25 mouse cellular contexts compared by ENCODE assay signal in the genomic region with DNA sequence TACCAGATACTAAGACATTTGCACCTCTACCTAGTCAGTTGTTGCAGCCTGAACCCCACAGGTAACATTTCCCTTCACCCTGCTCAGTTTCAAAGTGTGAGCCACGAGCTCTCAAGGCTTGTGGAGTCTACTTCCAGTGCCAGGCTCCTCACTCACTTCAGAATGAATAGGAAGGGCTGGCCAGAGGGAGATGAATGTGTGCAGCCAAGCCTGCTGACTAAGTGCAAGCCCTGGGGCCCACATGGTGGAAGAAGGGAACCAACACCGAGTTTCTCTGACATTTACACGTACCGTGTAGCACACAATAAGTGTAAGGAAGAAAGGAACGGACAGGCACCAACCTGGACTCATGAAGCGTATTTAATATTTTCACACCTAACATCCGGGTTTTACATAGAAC.
"Had no signal": no experiment of that assay in that cellular context is flagged by ENCODE, and none has a peak within 500 bp of the region (broad histone marks: within the 10 kb centered on the region; RNA-seq: fewer than 3 reads in every experiment).

No protein-coding gene starts in this region.

- H3K4me1 ChIP-seq: heart, embryonic 13.5 days; heart, embryonic 15.5 days; hindbrain, embryonic 12.5 days; limb, embryonic 13.5 days; limb, embryonic 15.5 days; liver, embryonic 12.5 days had no signal

- H3K27ac ChIP-seq: heart, adult 2 months; heart, embryonic 13.5 days; heart, embryonic 15.5 days; hindbrain, embryonic 12.5 days; hindbrain, embryonic 14.5 days; hindbrain, postnatal 0 days; kidney, postnatal 0 days; limb, embryonic 13.5 days; limb, embryonic 15.5 days; liver, embryonic 12.5 days; liver, embryonic 14.5 days had no signal

- H3K9ac ChIP-seq: heart, embryonic 13.5 days; heart, embryonic 15.5 days; hindbrain, embryonic 12.5 days; hindbrain, embryonic 14.5 days; limb, embryonic 15.5 days; liver, embryonic 12.5 days; liver, embryonic 14.5 days had no signal

- H3K4me3 ChIP-seq: heart, adult 2 months; heart, embryonic 13.5 days; heart, embryonic 15.5 days; hindbrain, embryonic 12.5 days; limb, embryonic 13.5 days; limb, embryonic 15.5 days; liver, embryonic 12.5 days had no signal

- H3K27me3 ChIP-seq: heart, embryonic 13.5 days; heart, embryonic 15.5 days; limb, embryonic 13.5 days; limb, embryonic 15.5 days had no signal

- ATAC-seq: hindbrain, postnatal 0 days; intestine, embryonic 16.5 days; liver, embryonic 12.5 days had no signal

- DNase-seq: gastrocnemius, postnatal 14 days; gastrocnemius, postnatal 36 days; heart, adult 11 months; heart, adult 2 months; heart, postnatal 14 days; heart, postnatal 36 days; kidney, adult 11 months; kidney, adult 2 months; kidney, postnatal 14 days; kidney, postnatal 36 days; layer of hippocampus, adult 9-11 months; layer of hippocampus, postnatal 36 days; left cerebral cortex, postnatal 4 days had no signal

- H3K9me3 ChIP-seq: heart, embryonic 13.5 days; heart, embryonic 15.5 days; hindbrain, embryonic 12.5 days; limb, embryonic 13.5 days; limb, embryonic 15.5 days; liver, embryonic 12.5 days had no signal

- H3K4me2 ChIP-seq: heart, embryonic 11.5 days; heart, embryonic 13.5 days; heart, embryonic 15.5 days; hindbrain, embryonic 12.5 days; hindbrain, embryonic 14.5 days; limb, embryonic 13.5 days; limb, embryonic 15.5 days; liver, embryonic 12.5 days had no signal
